Mouse (Mus musculus) ES-E14 (cell line): ENCODE results near the gene Abcg2. TPM values are rescaled to one million over a fixed set of nuclear protein-coding genes. Genes with fewer than 3 reads are reported as not detected.

Experiments
- DNase-seq: peaks from one replicate; pipeline ENCODE4 v3.0.0-alpha.2; 2013; ENCODE audit warnings: low read depth, low spot score
- H3K27ac ChIP-seq: 2 replicates; pipeline ENCODE4 v1.5.1; 2012; ENCODE audit warnings: low read depth, mild to moderate bottlenecking, low read length, moderate library complexity, mixed read lengths; ENCODE audit not compliant: poor library complexity, insufficient read depth, severe bottlenecking
- H3K36me3 ChIP-seq: 2 replicates; pipeline ENCODE4 v1.6.1; 2012; ENCODE audit warnings: mild to moderate bottlenecking, low read length, moderate library complexity, mixed read lengths; ENCODE audit not compliant: control insufficient read depth, poor library complexity, insufficient read depth, severe bottlenecking
- H3K4me1 ChIP-seq, 2 experiments: fragments of 150-350 bp in 1 of 2; sonication (generic) in 1 of 2; 2 replicates each; pipeline ENCODE4 v1.6.1; 2012; ENCODE audit warnings: low read length in 2 of 2, mild to moderate bottlenecking in 1 of 2, mixed read lengths in 1 of 2; ENCODE audit not compliant: control insufficient read depth in 2 of 2, insufficient read depth in 2 of 2, poor library complexity in 1 of 2
- H3K4me3 ChIP-seq, 2 experiments: fragments of 150-350 bp in 1 of 2; sonication (generic) in 1 of 2; 2 replicates each; pipeline ENCODE4 v1.5.1; 2012; ENCODE audit warnings: low read length in 2 of 2, low read depth in 1 of 2, mild to moderate bottlenecking in 1 of 2, mixed read lengths in 1 of 2; ENCODE audit not compliant: insufficient read depth in 1 of 2, poor library complexity in 1 of 2, severe bottlenecking in 1 of 2
- H3K9ac ChIP-seq: 2 replicates; pipeline ENCODE4 v1.6.1; 2012; ENCODE audit warnings: low read depth, mild to moderate bottlenecking, low read length, mixed read lengths; ENCODE audit not compliant: poor library complexity, insufficient read depth, severe bottlenecking
- H3K9me3 ChIP-seq: fragments of 150-350 bp; sonication (generic); 2 replicates; pipeline ENCODE4 v1.6.1; 2012; ENCODE audit warnings: low read depth, mild to moderate bottlenecking, low read length; ENCODE audit not compliant: control insufficient read depth, insufficient read depth
- CHD2 ChIP-seq: IDR thresholded peaks from 2 replicates; pipeline ENCODE4 v1.6.1; 2014; ENCODE audit warnings: mild to moderate bottlenecking, low read depth, low read length, inconsistent platforms
- HCFC1 ChIP-seq: IDR thresholded peaks from 2 replicates; pipeline ENCODE4 v1.6.1; 2012; ENCODE audit warnings: low read length, inconsistent platforms, borderline replicate concordance; ENCODE audit not compliant: insufficient read depth
- MAFK ChIP-seq: IDR thresholded peaks from 2 replicates; pipeline ENCODE4 v1.6.1; 2014; ENCODE audit warnings: mild to moderate bottlenecking, low read depth, low read length, inconsistent platforms; ENCODE audit not compliant: insufficient read depth
- ZC3H11A ChIP-seq: IDR thresholded peaks from 2 replicates; pipeline ENCODE4 v1.6.1; 2012; ENCODE audit warnings: low read depth, mild to moderate bottlenecking, inconsistent platforms, low read length, borderline replicate concordance
- ZNF384 ChIP-seq: IDR thresholded peaks from 2 replicates; pipeline ENCODE4 v1.6.1; 2012; ENCODE audit warnings: low read depth, low read length, inconsistent platforms
- in situ Hi-C, 2 experiments: fragments of 600-800 bp; cut with MboI; formaldehyde crosslinking; loops; one replicate each; pipeline ENCODE4 v1.15.1; 2025; ENCODE audit warnings: low sequenced_read_pairs in 2 of 2, inconsistent platforms in 1 of 2; ENCODE audit not compliant: unreplicated experiment in 2 of 2
- total RNA-seq: library from RNA; depleted of rRNA; stranded (reverse); fragments of 300-350 nt; gene quantifications from 2 replicates; pipeline ENCODE4 v1.2.3, GENCODE M21; 2012

Abcg2 gene
- total RNA-seq, 1 experiment: 138 TPM

- Histone ChIP-seq H3K27ac (no peak overlapping the region), H3K4me3 (no peak overlapping the region), H3K9me3 (no peaks in the 10 kb centered on the region), H3K4me1 (peaks cover 0 to 10% of the 10 kb centered on the region in 2 experiments; a peak in 2 of 4 replicates), H3K9ac (no peak overlapping the region), H3K36me3 (peaks cover 3% of the 10 kb centered on the region; the same call in 1 of the 2 replicates)
- in situ Hi-C loops: no loop called here
- DNase-seq: no peak
- no peak for TF ChIP-seq ZNF384
- TF ChIP-seq MAFK: no peak
- TF ChIP-seq HCFC1: no peak
- TF ChIP-seq CHD2: no peak
- TF ChIP-seq ZC3H11A: no peak
Observed at GRCm38 (mm10) chr6:58638566-58638965, 54.2 kb downstream of the Abcg2 start.

- H3K4me3 ChIP-seq: no peak overlapping the region
- no peak for DNase-seq
- H3K9ac ChIP-seq: no peak overlapping the region
- TF ChIP-seq ZC3H11A: no peak
- TF ChIP-seq CHD2: no peak
- TF ChIP-seq ZNF384: no peak
- TF ChIP-seq MAFK: no peak
- TF ChIP-seq HCFC1: no peak
- no peak overlapping the region for H3K27ac ChIP-seq
- in situ Hi-C loops: no loop called here
- no peaks in the 10 kb centered on the region for H3K36me3 ChIP-seq
- no peaks in the 10 kb centered on the region for H3K9me3 ChIP-seq
- H3K4me1 ChIP-seq: peaks cover 0 to 10% of the 10 kb centered on the region in 2 experiments; a peak in 2 of 4 replicates
Observed at GRCm38 (mm10) chr6:58639391-58639790, 55.1 kb downstream of the Abcg2 start.

- no peaks in the 10 kb centered on the region for H3K9me3 ChIP-seq
- in situ Hi-C loops: no loop called here
- no peaks in the 10 kb centered on the region for H3K36me3 ChIP-seq
- no peak overlapping the region for H3K27ac ChIP-seq
- DNase-seq: peak; percentile 56
- TF ChIP-seq CHD2 (no peak), ZNF384 (no peak)
- H3K9ac ChIP-seq: peak overlapping the region; percentile 84
- H3K4me3 ChIP-seq: peak overlapping the region; percentile 80 to 85
- peaks cover 0 to 10% of the 10 kb centered on the region in 2 experiments; a peak in 2 of 4 replicates for H3K4me1 ChIP-seq
Observed at GRCm38 (mm10) chr6:58640333-58641018, 56.2 kb downstream of the Abcg2 start.

- Histone ChIP-seq H3K4me1 (peaks cover 0 to 10% of the 10 kb centered on the region in 2 experiments; a peak in 2 of 4 replicates), H3K27ac (no peak overlapping the region), H3K9me3 (no peaks in the 10 kb centered on the region), H3K36me3 (no peaks in the 10 kb centered on the region), H3K9ac (no peak overlapping the region), H3K4me3 (peak overlapping the region in 1 of 2 experiments; percentile 85; a peak in 3 of 4 replicates)
- DNase-seq: no peak
- no peak for TF ChIP-seq ZNF384
- TF ChIP-seq HCFC1: no peak
- no peak for TF ChIP-seq MAFK
- in situ Hi-C loops: no loop called here
Observed at GRCm38 (mm10) chr6:58641056-58641799, 56.9 kb downstream of the Abcg2 start.
